Mouse (Mus musculus) ZHBTc4 (cell line): Measurements from ENCODE around the gene Tekt4.
A peak's percentile ranks its signal among the peaks of the same experiment; 100 is the strongest.

Experiments
- DNase-seq: peaks from one replicate; pipeline ENCODE4 v3.0.0-alpha.2; 2011; ENCODE audit warnings: low read depth, low spot score

Tekt4 gene

GRCm38 (mm10) chr17:25474330-25475077 is 20.1 kb downstream of the Tekt4 start:
- peak; percentile 97 for DNase-seq

GRCm38 (mm10) chr17:25475946-25476744 is 21.7 kb downstream of the Tekt4 start:
- peak; percentile 79 for DNase-seq

- DNase-seq = no peak
These were observed 25.7 kb downstream of the Tekt4 start for GRCm38 (mm10) chr17:25480152-25480551.

- no peak for DNase-seq
These were observed 26.4 kb downstream of the Tekt4 start for GRCm38 (mm10) chr17:25480820-25481219.

- no peak for DNase-seq
These were observed 27.7 kb downstream of the Tekt4 start for GRCm38 (mm10) chr17:25482092-25482491.

- peak; percentile 86 for DNase-seq
These were observed 42.6 kb downstream of the Tekt4 start, which contains the start of gene Sstr5 for GRCm38 (mm10) chr17:25497013-25497412. Sstr5 (minus strand) TSS chr17:25497288.

- DNase-seq = no peak
These were observed 48.2 kb downstream of the Tekt4 start for GRCm38 (mm10) chr17:25502599-25502998.

- peak; percentile 80 for DNase-seq
These were observed 53.4 kb downstream of the Tekt4 start for GRCm38 (mm10) chr17:25507799-25508198.

GRCm38 (mm10) chr17:25508860-25509577 is 54.6 kb downstream of the Tekt4 start:
- DNase-seq = peak; percentile 65

- DNase-seq = no peak
These were observed 55.8 kb downstream of the Tekt4 start for GRCm38 (mm10) chr17:25510074-25510830.

- no peak for DNase-seq
These were observed 57.5 kb downstream of the Tekt4 start for GRCm38 (mm10) chr17:25511876-25512275.

- peak; percentile 51 for DNase-seq
These were observed 59.6 kb downstream of the Tekt4 start for GRCm38 (mm10) chr17:25514055-25514454.

- DNase-seq = no peak
These were observed 61.9 kb downstream of the Tekt4 start for GRCm38 (mm10) chr17:25516315-25516714.

GRCm38 (mm10) chr17:25518144-25518543 is 63.7 kb downstream of the Tekt4 start:
- peak; percentile 16 for DNase-seq

- no peak for DNase-seq
These were observed 65.1 kb downstream of the Tekt4 start for GRCm38 (mm10) chr17:25519511-25519910.

GRCm38 (mm10) chr17:25520492-25520891 is 66.1 kb downstream of the Tekt4 start:
- DNase-seq = no peak

GRCm38 (mm10) chr17:25522080-25522479 is 67.7 kb downstream of the Tekt4 start:
- no peak for DNase-seq
